Comparison of ENCODE assay signal across 23 mouse cellular contexts in the genomic region with DNA sequence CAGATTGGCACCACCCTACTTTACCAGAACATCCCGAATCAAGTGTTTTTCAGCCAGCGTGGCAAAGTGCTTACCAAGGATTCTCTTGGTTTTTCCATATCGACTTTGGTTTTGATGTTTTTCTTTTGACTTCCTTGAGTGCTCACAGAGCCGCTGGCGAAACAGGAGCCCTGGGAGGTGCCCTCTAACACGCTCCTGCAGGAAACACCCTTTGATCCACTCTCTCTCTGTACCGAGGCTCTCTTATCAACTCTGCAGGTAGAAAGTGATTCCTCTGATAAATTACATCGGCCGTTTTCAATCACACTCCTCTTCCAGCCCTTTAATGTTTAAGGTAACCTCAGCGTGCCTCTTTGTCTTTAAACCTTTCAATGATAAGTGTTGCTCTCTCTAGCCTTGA.
DNase-seq lines count a peak whose midpoint lies in the region; ATAC-seq and TF ChIP-seq lines count a peak whose summit lies in the region.
"Had no signal": no experiment of that assay in that cellular context is flagged by ENCODE, and none has a peak within 500 bp of the region (broad histone marks: within the 10 kb centered on the region; RNA-seq: fewer than 3 reads in every experiment).

No protein-coding gene starts in this region.

- no peak overlapping the region for H3K27ac ChIP-seq in kidney, postnatal 0 days
- no peak overlapping the region for H3K27ac ChIP-seq in midbrain, embryonic 14.5 days (replicated peaks; ENCODE audit: low read depth, low read length)
- no peak overlapping the region for H3K27ac ChIP-seq in midbrain, embryonic 11.5 days (ENCODE audit: low read depth, low read length)
- H3K27ac ChIP-seq in intestine, embryonic 16.5 days (ENCODE audit: low read length) = no peak overlapping the region
- H3K27ac ChIP-seq: embryonic facial prominence, embryonic 13.5 days; embryonic facial prominence, embryonic 15.5 days; forebrain, embryonic 10.5 days; forebrain, embryonic 12.5 days had no signal

- no peak for TF ChIP-seq CTCF in kidney, postnatal 0 days (IDR thresholded peaks at IDR 0.05; ENCODE audit: low read depth)
- no peak for TF ChIP-seq CTCF in brain, embryonic 14.5 days (IDR thresholded peaks at IDR 0.05; ENCODE audit: borderline replicate concordance, extremely low read depth, insufficient read depth, insufficient read length)

- DNase-seq in kidney, postnatal 0 days (ENCODE audit: low spot score) = peak; percentile 11
- DNase-seq in kidney, postnatal 4 days = no peak
- peak; percentile 46 for DNase-seq in midbrain, embryonic 14.5 days
- no peak for DNase-seq in midbrain, embryonic 11.5 days (ENCODE audit: low spot score, missing footprints)
- peak; percentile 61 for DNase-seq in brain, embryonic 14.5 days (ENCODE audit: low read depth)
- no peak for DNase-seq in cerebellum, postnatal 14 days
- DNase-seq: adrenal gland, adult 2 months; adrenal gland, postnatal 10 days; adrenal gland, postnatal 25 days; cerebellum, adult 11-12 months; cerebellum, adult 2 months; cerebellum, adult 9-10 months; cerebellum, postnatal 10 days; cerebellum, postnatal 36 days; embryo, embryonic 11 days had no signal

- WGBS in kidney, postnatal 0 days = 28% methylated on average over 10 of the region's 10 CpGs
- WGBS in midbrain, embryonic 14.5 days = 69% methylated on average over 10 of the region's 10 CpGs
- WGBS in midbrain, embryonic 11.5 days = 76% methylated on average over 10 of the region's 10 CpGs
- WGBS in intestine, embryonic 16.5 days = 43% methylated on average over 10 of the region's 10 CpGs

- no peak for ATAC-seq in kidney, postnatal 0 days (replicated peaks; ENCODE audit: low FRiP score, low read depth)
- no peak for ATAC-seq in midbrain, embryonic 14.5 days (ENCODE audit: low FRiP score, low TSS enrichment)
- no peak for ATAC-seq in midbrain, embryonic 11.5 days (ENCODE audit: low FRiP score)
- ATAC-seq in intestine, embryonic 16.5 days = peak; percentile 72; the same call in 1 of the 2 replicates
- ATAC-seq: forebrain, embryonic 14.5 days; forebrain, embryonic 16.5 days had no signal

- no peaks in the 10 kb centered on the region for H3K9me3 ChIP-seq in kidney, postnatal 0 days (replicated peaks; ENCODE audit: low read length)
- no peaks in the 10 kb centered on the region for H3K9me3 ChIP-seq in midbrain, embryonic 14.5 days (ENCODE audit: control insufficient read depth, low read length)
- H3K9me3 ChIP-seq in midbrain, embryonic 11.5 days (ENCODE audit: control insufficient read depth, low read length) = no peaks in the 10 kb centered on the region
- H3K9me3 ChIP-seq in intestine, embryonic 16.5 days (ENCODE audit: control insufficient read depth, low read length) = no peaks in the 10 kb centered on the region
- H3K9me3 ChIP-seq: embryonic facial prominence, embryonic 13.5 days; embryonic facial prominence, embryonic 15.5 days; forebrain, embryonic 10.5 days; forebrain, embryonic 12.5 days had no signal

- H3K4me2 ChIP-seq in kidney, postnatal 0 days (ENCODE audit: low read length) = no peak overlapping the region
- no peak overlapping the region for H3K4me2 ChIP-seq in midbrain, embryonic 14.5 days (ENCODE audit: low read length)
- H3K4me2 ChIP-seq in midbrain, embryonic 11.5 days = no peak overlapping the region
- H3K4me2 ChIP-seq in intestine, embryonic 16.5 days (ENCODE audit: low read depth, low read length) = no peak overlapping the region
- H3K4me2 ChIP-seq: embryonic facial prominence, embryonic 13.5 days; embryonic facial prominence, embryonic 15.5 days; forebrain, embryonic 12.5 days had no signal

- H3K4me3 ChIP-seq in kidney, postnatal 0 days (replicated peaks; ENCODE audit: low read depth, low read length) = no peak overlapping the region
- H3K4me3 ChIP-seq in midbrain, embryonic 14.5 days (replicated peaks; ENCODE audit: low read depth, low read length) = no peak overlapping the region
- H3K4me3 ChIP-seq in midbrain, embryonic 11.5 days (ENCODE audit: low read depth, low read length) = no peak overlapping the region
- no peak overlapping the region for H3K4me3 ChIP-seq in intestine, embryonic 16.5 days (ENCODE audit: low read length)
- H3K4me3 ChIP-seq: embryonic facial prominence, embryonic 13.5 days; embryonic facial prominence, embryonic 15.5 days; erythroblast, embryonic 14.5 days; forebrain, embryonic 10.5 days; forebrain, embryonic 12.5 days had no signal

- no peaks in the 10 kb centered on the region for H3K36me3 ChIP-seq in kidney, postnatal 0 days (ENCODE audit: insufficient read depth, low read length)
- H3K36me3 ChIP-seq in midbrain, embryonic 14.5 days (ENCODE audit: control insufficient read depth, insufficient read depth, low read length) = no peaks in the 10 kb centered on the region
- H3K36me3 ChIP-seq in midbrain, embryonic 11.5 days (ENCODE audit: control insufficient read depth, insufficient read depth, low read length) = no peaks in the 10 kb centered on the region; the same call in 1 of the 2 replicates
- no peaks in the 10 kb centered on the region for H3K36me3 ChIP-seq in intestine, embryonic 16.5 days (ENCODE audit: control insufficient read depth, insufficient read depth, low read length)
- H3K36me3 ChIP-seq: embryonic facial prominence, embryonic 13.5 days; embryonic facial prominence, embryonic 15.5 days; forebrain, embryonic 10.5 days had no signal

- no peak for TF ChIP-seq POLR2A in brain, embryonic 14.5 days (IDR thresholded peaks at IDR 0.05; ENCODE audit: borderline replicate concordance, extremely low read depth, insufficient read depth, insufficient read length, poor library complexity, severe bottlenecking)

- no peaks in the 10 kb centered on the region for H3K27me3 ChIP-seq in kidney, postnatal 0 days (ENCODE audit: insufficient read depth, low read length)
- H3K27me3 ChIP-seq in midbrain, embryonic 14.5 days (ENCODE audit: control insufficient read depth, insufficient read depth, low read length) = no peaks in the 10 kb centered on the region
- no peaks in the 10 kb centered on the region for H3K27me3 ChIP-seq in midbrain, embryonic 11.5 days (ENCODE audit: control insufficient read depth, insufficient read depth, low read length)
- H3K27me3 ChIP-seq in intestine, embryonic 16.5 days (replicated peaks; ENCODE audit: control insufficient read depth, insufficient read depth, low read length) = no peaks in the 10 kb centered on the region
- H3K27me3 ChIP-seq: embryonic facial prominence, embryonic 13.5 days; embryonic facial prominence, embryonic 15.5 days; forebrain, embryonic 12.5 days had no signal

- H3K4me1 ChIP-seq in kidney, postnatal 0 days (replicated peaks; ENCODE audit: insufficient read depth, low read length) = no peaks in the 10 kb centered on the region
- H3K4me1 ChIP-seq in midbrain, embryonic 14.5 days (ENCODE audit: control insufficient read depth, insufficient read depth, low read length) = no peaks in the 10 kb centered on the region
- H3K4me1 ChIP-seq in midbrain, embryonic 11.5 days (ENCODE audit: control insufficient read depth, insufficient read depth, low read length) = no peaks in the 10 kb centered on the region
- H3K4me1 ChIP-seq in intestine, embryonic 16.5 days (ENCODE audit: control insufficient read depth, insufficient read depth, low read length) = no peaks in the 10 kb centered on the region
- H3K4me1 ChIP-seq: embryonic facial prominence, embryonic 13.5 days; embryonic facial prominence, embryonic 15.5 days; forebrain, embryonic 10.5 days; forebrain, embryonic 12.5 days had no signal

- H3K9ac ChIP-seq in kidney, postnatal 0 days (ENCODE audit: low read depth, low read length) = no peak overlapping the region
- H3K9ac ChIP-seq in midbrain, embryonic 14.5 days (replicated peaks; ENCODE audit: low read length) = no peak overlapping the region
- H3K9ac ChIP-seq in midbrain, embryonic 11.5 days (ENCODE audit: low read length) = no peak overlapping the region
- H3K9ac ChIP-seq in intestine, embryonic 16.5 days (ENCODE audit: low read depth, low read length) = no peak overlapping the region
- H3K9ac ChIP-seq: embryonic facial prominence, embryonic 13.5 days; embryonic facial prominence, embryonic 15.5 days; forebrain, embryonic 12.5 days had no signal

Comparison
In these comparisons a context has a peak if more than half of its experiments do, and no peak if none do; other contexts are left out.
1. DNase-seq: peak in kidney, postnatal 0 days (single experiment), midbrain, embryonic 14.5 days (single experiment) and brain, embryonic 14.5 days (single experiment); none in kidney, postnatal 4 days (0 of 2), midbrain, embryonic 11.5 days (single experiment) and cerebellum, postnatal 14 days (0 of 2).